Mouse (Mus musculus) testis, adult 10 weeks (tissue): ENCODE results near the gene Olfr60. TPM values are rescaled to one million over a fixed set of nuclear protein-coding genes. Genes with fewer than 3 reads are reported as not detected.

Experiments
- polyA plus RNA-seq: library from polyadenylated mRNA; stranded (reverse); fragments of 350-450 nt; fragmentation: Illumina TruSeq; extraction: RNeasy Lipid Tissue Mini Kit (QIAGEN cat#74804); gene quantifications from one replicate; pipeline ENCODE4 v1.2.3, GENCODE M21; 2014; ENCODE audit warnings: low read depth, low replicate concordance

Gene Olfr60
- not detected for polyA plus RNA-seq

GRCm38 (mm10) chr7:140361571-140361970 lies at the start of gene Olfr60:
Olfr60 (minus strand) TSS chr7:140361671.

GRCm38 (mm10) chr7:140402818-140403217 lies 41.3 kb upstream of the Olfr60 start, which contains the start of gene Olfr531:
Olfr531 (minus strand) TSS chr7:140402918.

GRCm38 (mm10) chr7:140376231-140376630 lies 14.8 kb upstream of the Olfr60 start, which contains the start of gene Olfr530:
Olfr530 (minus strand) TSS chr7:140376331.

GRCm38 (mm10) chr7:140333717-140334116 lies 27.8 kb downstream of the Olfr60 start, which contains the start of gene Olfr527:
Olfr527 (plus strand) TSS chr7:140334017.

GRCm38 (mm10) chr7:140320558-140320957 lies 40.9 kb downstream of the Olfr60 start, which contains the start of gene Olfr525:
Olfr525 (plus strand) TSS chr7:140320858.

Other genes starting within 250 kb of the Olfr60 start
- gene Paox, start 245.9 kb downstream of the Olfr60 start, polyA plus RNA-seq, result 1.2 TPM
- 14.5 TPM for gene Echs1, start 245.2 kb downstream of the Olfr60 start, polyA plus RNA-seq
- gene Mtg1, start 224.1 kb downstream of the Olfr60 start, polyA plus RNA-seq, result 3.1 TPM
- gene Sprn, start 206.8 kb downstream of the Olfr60 start, polyA plus RNA-seq, result 0.15 TPM
- gene Olfr522, start 196.9 kb downstream of the Olfr60 start, polyA plus RNA-seq, result not detected
- gene Olfr523, start 188.5 kb downstream of the Olfr60 start, polyA plus RNA-seq, result not detected
- not detected for gene Olfr524, start 155.7 kb downstream of the Olfr60 start, polyA plus RNA-seq
- gene Cd163l1, start 143.4 kb downstream of the Olfr60 start, polyA plus RNA-seq, result not detected
- not detected for gene 5830411N06Rik, start 114.4 kb downstream of the Olfr60 start, polyA plus RNA-seq
- not detected for gene Olfr525, start 40.8 kb downstream of the Olfr60 start, polyA plus RNA-seq
- gene Olfr527, start 27.7 kb downstream of the Olfr60 start, polyA plus RNA-seq, result not detected
- gene Olfr530, start 14.7 kb upstream of the Olfr60 start, polyA plus RNA-seq, result not detected
- not detected for gene Olfr531, start 41.2 kb upstream of the Olfr60 start, polyA plus RNA-seq
- gene Olfr532, start 60.0 kb upstream of the Olfr60 start, polyA plus RNA-seq, result not detected
- gene Olfr533, start 101.7 kb upstream of the Olfr60 start, polyA plus RNA-seq, result not detected
- not detected for gene Olfr535, start 122.5 kb upstream of the Olfr60 start, polyA plus RNA-seq
- gene Olfr536, start 145.7 kb upstream of the Olfr60 start, polyA plus RNA-seq, result not detected
- not detected for gene Olfr538, start 206.2 kb upstream of the Olfr60 start, polyA plus RNA-seq
- gene Olfr46, start 239.6 kb upstream of the Olfr60 start, polyA plus RNA-seq, result 0.69 TPM